Mouse (Mus musculus) limb, embryonic 14.5 days (tissue): ENCODE measurements at regions not wholly inside any gene's neighbourhood (a gene's known extent, or its start where the extent isn't known, plus 50 kb on each side); places are given as distances from the start of the nearest gene placed in this dataset.

ENCODE experiments used
- ATAC-seq: fragments of 200-750 bp; cut with Nextera tagmentation; 2 replicates; pipeline ENCODE4 v1.8.0; 2017; ENCODE audit warnings: low read depth, moderate number of reproducible peaks, moderate TSS enrichment; ENCODE audit not compliant: low FRiP score
- DNase-seq: peaks from one replicate; pipeline ENCODE4 v3.0.0-alpha.2; 2015; ENCODE audit warnings: low spot score
- H3K27ac ChIP-seq: fragments of 300-500 bp; sonication (generic); replicated peaks from 2 replicates; pipeline ENCODE4 v1.5.1; 2014; ENCODE audit warnings: low read depth, mild to moderate bottlenecking, low read length, moderate library complexity, mixed read lengths
- H3K27me3 ChIP-seq: fragments of 300-500 bp; sonication (generic); 2 replicates; pipeline ENCODE4 v1.6.1; 2014; ENCODE audit warnings: low read length, mixed read lengths; ENCODE audit not compliant: control insufficient read depth, insufficient read depth
- H3K36me3 ChIP-seq: fragments of 300-500 bp; sonication (generic); 2 replicates; pipeline ENCODE4 v1.6.1; 2014; ENCODE audit warnings: mild to moderate bottlenecking, low read length, moderate library complexity, mixed read lengths; ENCODE audit not compliant: control insufficient read depth, insufficient read depth
- H3K4me1 ChIP-seq: fragments of 300-500 bp; sonication (generic); 2 replicates; pipeline ENCODE4 v1.6.1; 2014; ENCODE audit warnings: antibody characterized with exemption, low read length, mixed read lengths; ENCODE audit not compliant: control insufficient read depth, insufficient read depth
- H3K4me2 ChIP-seq: fragments of 300-500 bp; sonication (generic); replicated peaks from 2 replicates; pipeline ENCODE4 v1.6.1; 2014; ENCODE audit warnings: low read depth, mild to moderate bottlenecking, low read length, moderate library complexity; ENCODE audit not compliant: severe bottlenecking
- H3K4me3 ChIP-seq: fragments of 300-500 bp; sonication (generic); replicated peaks from 2 replicates; pipeline ENCODE4 v1.5.1; 2014; ENCODE audit warnings: low read length
- H3K9ac ChIP-seq: fragments of 300-500 bp; sonication (generic); 2 replicates; pipeline ENCODE4 v1.6.1; 2014; ENCODE audit warnings: mild to moderate bottlenecking, low read depth, low read length, moderate library complexity; ENCODE audit not compliant: severe bottlenecking
- H3K9me3 ChIP-seq: fragments of 300-500 bp; sonication (generic); 2 replicates; pipeline ENCODE4 v1.6.1; 2016; ENCODE audit warnings: low read length; ENCODE audit not compliant: control insufficient read depth
- POLR2A ChIP-seq: fragments of 200-500 bp; IDR thresholded peaks from 2 replicates; pipeline ENCODE4 v1.8.0; 2012; ENCODE audit warnings: inconsistent platforms, mild to moderate bottlenecking, moderate library complexity, borderline replicate concordance; ENCODE audit not compliant: insufficient read depth, insufficient read length; ENCODE audit errors: extremely low read depth
- WGBS: fragments of 180-500 bp; shearing (Covaris S2); extraction: QIAGEN DNeasy Blood & Tissue Kit; methylation state at CpG from one replicate; pipeline ENCODE4 v1.1.7; 2014; 5-methylcytosine and 5-hydroxymethylcytosine counted together

DNA sequence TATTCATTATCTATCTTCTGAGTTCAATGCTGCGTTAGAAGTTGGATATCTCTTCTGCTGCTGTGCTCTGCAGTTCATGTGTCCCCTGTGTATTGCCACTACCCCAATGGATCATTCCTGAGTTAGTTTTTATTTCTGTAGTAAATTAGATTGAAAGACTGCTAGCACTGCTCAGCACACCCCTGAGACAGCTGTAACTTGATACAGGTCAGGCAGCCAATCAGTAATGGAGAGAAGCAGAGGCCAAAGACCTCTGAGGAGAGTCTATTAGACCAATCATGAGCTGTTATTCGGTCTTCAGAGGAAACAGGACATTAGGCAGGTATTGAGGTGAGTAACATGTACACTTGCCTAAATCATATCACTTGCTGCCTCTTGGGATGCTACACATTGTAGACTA is 837.5 kb upstream of the Chordc1 start:
- H3K9ac ChIP-seq = no peak overlapping the region
- DNase-seq (no peak), ATAC-seq (no peak)
- no peak for TF ChIP-seq POLR2A
- H3K36me3 ChIP-seq = no peaks in the 10 kb centered on the region
- H3K27me3 ChIP-seq = no peaks in the 10 kb centered on the region
- no peaks in the 10 kb centered on the region for H3K4me1 ChIP-seq
- no peaks in the 10 kb centered on the region for H3K9me3 ChIP-seq
- H3K4me3 ChIP-seq = no peak overlapping the region
- no peak overlapping the region for H3K4me2 ChIP-seq
- H3K27ac ChIP-seq = no peak overlapping the region
- WGBS = 40% methylated on average over 2 of the region's 2 CpGs

GRCm38 (mm10) chr9:17466379-17466778 is 825.5 kb upstream of the Chordc1 start:
- no peak overlapping the region for H3K4me3 ChIP-seq
- no peak for DNase-seq
- no peaks in the 10 kb centered on the region for H3K27me3 ChIP-seq
- H3K27ac ChIP-seq = no peak overlapping the region
- H3K36me3 ChIP-seq = no peaks in the 10 kb centered on the region
- no peak overlapping the region for H3K4me2 ChIP-seq
- H3K9me3 ChIP-seq = no peaks in the 10 kb centered on the region
- no peak for ATAC-seq
- no peak for TF ChIP-seq POLR2A
- no peak overlapping the region for H3K9ac ChIP-seq
- 69% methylated on average over 2 of the region's 2 CpGs for WGBS
- H3K4me1 ChIP-seq = no peaks in the 10 kb centered on the region

- Histone ChIP-seq H3K9me3 (no peaks in the 10 kb centered on the region), H3K9ac (no peak overlapping the region), H3K4me2 (no peak overlapping the region), H3K27ac (no peak overlapping the region), H3K4me3 (no peak overlapping the region), H3K4me1 (no peaks in the 10 kb centered on the region), H3K36me3 (no peaks in the 10 kb centered on the region), H3K27me3 (no peaks in the 10 kb centered on the region)
- ATAC-seq = no peak
- TF ChIP-seq POLR2A = no peak
- 87% methylated on average over 3 of the region's 3 CpGs for WGBS
- no peak for DNase-seq
Measured at GRCm38 (mm10) chr9:17484701-17485422, 807.1 kb upstream of the Chordc1 start.

GRCm38 (mm10) chr9:17500161-17500756 is 791.7 kb upstream of the Chordc1 start:
- ATAC-seq = peak; percentile 87

DNA sequence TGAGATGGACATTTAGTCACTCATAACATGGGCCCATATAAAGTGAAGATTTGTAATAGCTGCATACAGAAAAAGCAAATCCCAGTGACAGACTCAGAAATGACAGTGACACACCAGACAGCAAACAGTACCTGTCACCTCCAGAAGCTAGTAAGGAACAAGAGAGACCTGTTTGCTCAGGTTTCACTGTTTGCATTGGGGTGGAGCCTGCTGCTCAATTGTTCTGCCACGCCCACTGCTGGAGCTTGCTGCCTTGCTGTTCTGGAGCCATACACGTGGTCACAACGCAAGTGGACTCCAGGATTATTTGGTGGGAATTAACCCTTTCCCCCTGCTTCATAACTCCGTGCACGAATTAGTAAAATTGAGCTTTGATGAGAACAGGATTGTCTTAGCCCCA is 783.2 kb upstream of the Chordc1 start:
- no peak for TF ChIP-seq POLR2A
- H3K4me1 ChIP-seq = no peaks in the 10 kb centered on the region
- H3K4me2 ChIP-seq = no peak overlapping the region
- H3K36me3 ChIP-seq = no peaks in the 10 kb centered on the region
- no peaks in the 10 kb centered on the region for H3K27me3 ChIP-seq
- no peak overlapping the region for H3K4me3 ChIP-seq
- no peak overlapping the region for H3K27ac ChIP-seq
- no peak for ATAC-seq
- no peak overlapping the region for H3K9ac ChIP-seq
- WGBS = 57% methylated on average over 5 of the region's 5 CpGs
- DNase-seq = no peak
- no peaks in the 10 kb centered on the region for H3K9me3 ChIP-seq

More at GRCm38 (mm10) chr9:17500161-17500756, 791.7 kb upstream of the Chordc1 start:
- 29% methylated on average over 7 of the region's 7 CpGs for WGBS
- Histone ChIP-seq H3K9me3 (no peaks in the 10 kb centered on the region), H3K4me1 (peaks cover 5% of the 10 kb centered on the region; the same call in 1 of the 2 replicates), H3K27ac (no peak overlapping the region), H3K4me3 (no peak overlapping the region), H3K4me2 (no peak overlapping the region), H3K36me3 (no peaks in the 10 kb centered on the region), H3K9ac (no peak overlapping the region), H3K27me3 (no peaks in the 10 kb centered on the region)
- DNase-seq = peak; percentile 86
- TF ChIP-seq POLR2A = no peak
